Mouse (Mus musculus) monocyte, adult 5-6 weeks (primary cell): ENCODE results near the gene Borcs6. TPM values are rescaled to one million over a fixed set of nuclear protein-coding genes. Genes with fewer than 3 reads are reported as not detected.
"Not testable (repeated sequence)": the region's sequence is repeated elsewhere in the genome, so short reads cannot be mapped to it uniquely, and the experiment has no call there.

Experiments used
- ATAC-seq: fragments of 153-309, 156-312 bp; replicated peaks from 2 replicates; pipeline ENCODE4 v1.8.0; 2017; ENCODE audit warnings: mild to moderate bottlenecking; ENCODE audit not compliant: low TSS enrichment, insufficient number of reproducible peaks, severe bottlenecking, poor library complexity, low FRiP score
- total RNA-seq: library from RNA; stranded (forward); fragments of 200-1000, 200-491, 200-594 nt; gene quantifications from 3 replicates; pipeline ENCODE4 v1.2.3, GENCODE M21; 2017

The Borcs6 gene
- total RNA-seq: 12.4 to 16.1 TPM (median 13.3 TPM) in 3 replicates

GRCm38 (mm10) chr11:69059357-69059974, at the start of gene Borcs6:
TSS of gene Borcs6 (plus strand) at chr11:69059717.
- ATAC-seq: peak; percentile 82

- no peak for ATAC-seq
Measured at GRCm38 (mm10) chr11:69010400-69011323, 48.9 kb upstream of the Borcs6 start.

- ATAC-seq: not testable (repeated sequence)
Measured at GRCm38 (mm10) chr11:69011445-69011844, 48.1 kb upstream of the Borcs6 start.

GRCm38 (mm10) chr11:69012071-69012601, 47.4 kb upstream of the Borcs6 start:
- ATAC-seq: peak; percentile 61

- peak; percentile 99 for ATAC-seq
Measured at GRCm38 (mm10) chr11:69015644-69016441, 43.7 kb upstream of the Borcs6 start, which contains the start of gene Ctc1. TSS of gene Ctc1 (plus strand) at chr11:69015911.

GRCm38 (mm10) chr11:69016755-69017154, 42.8 kb upstream of the Borcs6 start:
- ATAC-seq: no peak

GRCm38 (mm10) chr11:69020691-69021090, 38.8 kb upstream of the Borcs6 start:
- ATAC-seq: no peak

- no peak for ATAC-seq
Measured at GRCm38 (mm10) chr11:69026562-69026961, 33.0 kb upstream of the Borcs6 start.

GRCm38 (mm10) chr11:69028805-69029204, 30.7 kb upstream of the Borcs6 start:
- no peak for ATAC-seq

- no peak for ATAC-seq
Measured at GRCm38 (mm10) chr11:69033552-69033951, 26.0 kb upstream of the Borcs6 start.

- ATAC-seq: no peak
Measured at GRCm38 (mm10) chr11:69034585-69034984, 24.9 kb upstream of the Borcs6 start.

- ATAC-seq: no peak
Measured at GRCm38 (mm10) chr11:69035411-69035810, 24.1 kb upstream of the Borcs6 start.

- peak; percentile 58 for ATAC-seq
Measured at GRCm38 (mm10) chr11:69035849-69036248, 23.7 kb upstream of the Borcs6 start.

GRCm38 (mm10) chr11:69036486-69037230, 22.9 kb upstream of the Borcs6 start:
- ATAC-seq: no peak

GRCm38 (mm10) chr11:69037231-69038061, 22.1 kb upstream of the Borcs6 start:
- no peak for ATAC-seq

GRCm38 (mm10) chr11:69038173-69038572, 21.3 kb upstream of the Borcs6 start:
- no peak for ATAC-seq
